Mouse (Mus musculus): ENCODE measurements around the gene Wfdc11.
"Not testable (repeated sequence)": the region's sequence is repeated elsewhere in the genome, so short reads cannot be mapped to it uniquely, and the experiment has no call there.

Wfdc11 gene

DNA sequence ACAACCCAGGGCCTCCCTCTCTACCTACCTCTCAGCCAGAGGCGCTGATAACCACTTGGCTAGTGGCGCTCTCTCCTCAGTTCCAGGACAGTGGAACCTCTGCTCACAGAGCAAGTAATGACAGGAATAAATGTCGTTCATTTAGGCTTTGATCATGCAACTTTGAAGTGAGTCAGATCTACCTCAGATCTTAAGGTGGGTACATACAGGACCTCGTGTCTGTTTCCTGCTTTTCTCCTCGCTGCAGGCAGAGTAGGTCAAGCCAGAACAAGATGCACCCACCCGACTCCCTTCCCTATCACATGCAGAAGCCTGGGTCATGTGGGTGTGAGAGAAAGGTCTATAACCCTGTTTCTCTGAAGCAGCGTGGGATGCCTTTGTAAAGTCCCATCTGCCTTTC lies at the start of gene Wfdc11:
Gene Wfdc11 (minus strand): TSS at position 101 of the 400 bp plus-strand sequence.
- DNase-seq (ENCODE audit: low spot score) = no peak

- DNase-seq (ENCODE audit: low spot score) = no peak
These were observed 49.4 kb upstream of the Wfdc11 start for GRCm38 (mm10) chr2:164723276-164723675.

DNA sequence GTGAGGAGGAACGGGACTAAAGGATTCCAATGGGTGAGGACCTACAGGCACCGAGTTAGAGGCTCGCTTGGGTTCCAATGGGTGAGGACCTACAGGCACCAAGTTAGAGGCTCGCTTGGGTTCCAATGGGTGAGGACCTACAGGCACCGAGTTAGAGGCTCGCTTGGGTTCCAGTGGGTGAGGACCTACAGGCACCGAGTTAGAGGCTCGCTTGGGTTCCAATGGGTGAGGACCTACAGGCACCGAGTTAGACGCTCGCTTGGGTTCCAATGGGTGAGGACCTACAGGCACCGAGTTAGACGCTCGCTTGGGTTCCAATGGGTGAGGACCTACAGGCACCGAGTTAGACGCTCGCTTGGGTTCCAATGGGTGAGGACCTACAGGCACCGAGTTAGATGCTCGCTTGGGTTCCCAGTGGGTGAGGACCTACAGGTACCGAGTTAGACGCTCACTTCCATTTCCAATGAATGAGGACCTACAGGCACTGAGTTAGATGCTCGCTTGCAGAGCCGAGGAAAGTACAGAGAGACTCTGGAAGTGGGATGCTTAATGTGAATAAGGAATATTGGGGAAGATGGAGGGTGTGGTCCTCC lies 42.4 kb upstream of the Wfdc11 start:
- DNase-seq (ENCODE audit: low spot score) = not testable (repeated sequence)

DNA sequence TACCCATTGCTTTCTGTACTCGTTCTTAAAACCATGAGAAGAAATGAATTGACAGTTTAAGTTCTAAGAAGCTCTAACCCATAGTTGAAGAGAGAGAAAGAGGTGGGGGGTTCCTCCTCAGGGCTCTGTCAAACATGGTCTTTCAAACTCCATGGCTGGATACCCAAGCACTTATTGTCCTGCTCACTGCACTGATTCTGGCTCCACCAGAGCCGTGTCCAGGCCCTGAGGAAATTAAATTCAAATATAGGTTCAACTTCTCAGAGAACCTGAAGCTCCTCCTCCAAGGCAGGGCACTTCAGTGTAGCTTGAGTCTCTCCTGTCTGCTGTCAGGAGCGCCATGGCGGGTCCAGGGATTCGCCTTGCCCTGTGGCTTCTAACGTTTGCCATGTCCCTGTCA lies 41.1 kb upstream of the Wfdc11 start, which contains the start of gene Spint5:
Gene Spint5 (plus strand): TSS at position 301 of the 400 bp plus-strand sequence.
- no peak for DNase-seq (ENCODE audit: low spot score)

DNA sequence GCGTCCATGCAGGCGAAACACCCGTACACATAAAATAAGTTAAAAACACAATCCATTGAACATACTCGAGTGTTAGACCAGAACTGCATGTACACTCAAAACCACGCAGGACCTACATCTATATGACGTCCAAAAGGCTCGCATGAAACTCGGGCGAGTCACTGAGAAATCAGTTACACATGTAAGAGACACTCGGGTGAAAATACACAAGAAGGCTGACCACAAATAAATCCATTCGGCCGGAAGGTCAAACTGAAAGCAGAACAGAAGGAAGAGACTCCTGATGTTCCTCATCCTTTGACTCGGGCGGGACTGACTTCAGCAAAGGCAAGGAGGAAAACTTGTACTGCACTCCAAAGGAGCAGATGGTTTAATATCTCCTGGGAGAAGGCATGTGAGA lies 32.1 kb upstream of the Wfdc11 start:
- no peak for DNase-seq (ENCODE audit: low spot score)

GRCm38 (mm10) chr2:164705328-164705727 lies 31.4 kb upstream of the Wfdc11 start:
- no peak for DNase-seq (ENCODE audit: low spot score)

DNA sequence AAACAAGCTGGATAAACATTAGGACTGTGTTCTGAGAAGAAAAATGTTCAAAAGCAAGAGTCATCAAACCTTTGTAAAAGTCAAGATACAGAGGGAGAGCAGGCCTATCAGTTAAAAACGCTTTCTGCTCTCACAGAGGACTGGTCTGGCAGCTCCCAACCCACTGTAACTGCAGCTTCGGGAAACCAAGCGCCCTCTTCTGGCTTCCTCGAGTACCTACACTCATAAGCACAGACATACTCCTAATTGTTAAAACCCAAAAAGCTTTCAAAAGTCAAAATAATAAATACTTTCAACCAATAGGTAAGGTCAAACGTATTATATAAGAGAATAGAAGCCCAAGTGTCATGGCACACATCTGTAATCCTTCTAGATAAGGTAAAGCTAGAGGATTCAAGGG lies 30.3 kb upstream of the Wfdc11 start:
- no peak for DNase-seq (ENCODE audit: low spot score)

DNA sequence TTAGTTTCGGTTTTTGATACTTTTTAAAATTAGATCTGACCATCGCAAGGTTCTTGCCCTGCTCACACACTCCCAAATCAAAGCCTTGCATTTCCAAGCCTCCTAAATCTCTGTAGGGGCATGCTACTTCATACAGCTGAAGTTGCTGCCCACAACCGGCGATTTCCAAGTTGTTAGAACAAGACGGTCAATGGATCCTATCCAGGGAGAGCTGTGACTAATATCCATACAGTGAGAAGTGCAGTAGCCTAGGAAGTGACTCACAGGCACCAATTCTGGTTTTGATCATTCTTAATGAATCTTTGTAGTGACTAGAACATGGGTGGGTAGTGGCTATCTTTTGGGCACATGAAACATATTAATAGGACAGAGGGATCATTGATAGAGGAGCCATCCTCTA lies 27.9 kb upstream of the Wfdc11 start:
- no peak for DNase-seq (ENCODE audit: low spot score)

DNA sequence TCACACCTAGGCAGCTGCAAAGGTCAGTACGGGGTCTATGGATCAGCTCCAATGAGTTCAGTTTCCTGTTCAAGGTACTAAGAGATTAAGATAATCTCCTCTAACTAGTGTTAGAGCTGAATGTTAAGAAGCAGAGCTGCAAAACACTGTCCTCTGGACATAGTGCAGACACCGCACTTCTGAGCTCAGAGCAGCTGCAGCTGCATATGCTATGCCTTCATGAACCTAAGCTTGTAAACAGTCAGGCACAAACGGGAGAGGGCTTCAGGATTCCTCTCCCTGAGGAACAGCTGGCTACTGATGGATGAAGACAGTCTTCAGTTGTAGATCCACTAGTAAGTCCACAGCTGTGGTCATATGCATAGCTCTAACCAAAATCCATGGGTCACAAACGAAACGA lies 27.1 kb upstream of the Wfdc11 start:
- no peak for DNase-seq (ENCODE audit: low spot score)

- no peak for DNase-seq (ENCODE audit: low spot score)
These were observed 24.3 kb upstream of the Wfdc11 start, which contains the start of gene Spint4 for GRCm38 (mm10) chr2:164698201-164698600. Spint4 (plus strand) TSS chr2:164698501.

DNA sequence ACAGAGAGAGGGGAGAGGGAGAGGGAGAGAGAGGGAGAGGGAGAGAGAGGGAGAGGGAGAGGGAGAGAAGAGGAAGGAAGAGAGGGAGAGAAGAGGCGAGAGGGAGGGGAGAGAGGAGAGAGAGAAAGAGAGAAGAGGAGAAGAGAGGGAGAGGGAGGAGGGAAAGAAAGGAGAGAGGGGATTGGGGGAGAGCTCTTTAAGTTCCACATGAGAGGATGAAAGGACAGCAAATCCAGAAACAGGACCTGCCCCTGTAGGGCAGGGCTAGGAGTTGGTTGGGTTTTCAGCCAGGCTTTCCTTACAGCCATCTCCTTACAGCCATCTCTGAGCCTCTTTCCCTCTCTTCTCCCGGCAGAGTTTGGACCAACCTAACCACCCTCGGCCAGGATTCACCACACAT lies 10.9 kb upstream of the Wfdc11 start, which contains the start of gene Wfdc13:
Gene Wfdc13 (plus strand): TSS at position 301 of the 400 bp plus-strand sequence.
- no peak for DNase-seq (ENCODE audit: low spot score)

DNA sequence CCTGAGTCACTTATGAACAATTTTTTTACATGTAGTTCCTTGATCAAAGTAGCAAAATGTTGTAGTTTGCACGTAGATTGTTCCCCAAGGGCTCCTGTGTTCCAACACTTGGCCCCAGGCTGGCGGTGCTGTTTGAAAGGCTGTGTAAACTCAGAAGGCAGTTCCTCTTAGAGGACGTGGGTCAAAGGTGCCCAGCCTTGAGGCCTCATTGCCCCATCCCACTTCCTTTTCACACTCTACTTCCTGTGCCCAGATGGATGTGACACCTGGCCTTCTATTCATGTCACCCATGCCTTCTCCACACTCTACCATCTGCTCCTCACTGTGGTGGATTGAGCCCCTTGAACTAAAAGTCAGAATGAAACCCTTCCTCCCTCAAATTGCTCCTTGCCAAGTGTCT lies 6.0 kb upstream of the Wfdc11 start:
- DNase-seq (ENCODE audit: low spot score) = no peak

DNA sequence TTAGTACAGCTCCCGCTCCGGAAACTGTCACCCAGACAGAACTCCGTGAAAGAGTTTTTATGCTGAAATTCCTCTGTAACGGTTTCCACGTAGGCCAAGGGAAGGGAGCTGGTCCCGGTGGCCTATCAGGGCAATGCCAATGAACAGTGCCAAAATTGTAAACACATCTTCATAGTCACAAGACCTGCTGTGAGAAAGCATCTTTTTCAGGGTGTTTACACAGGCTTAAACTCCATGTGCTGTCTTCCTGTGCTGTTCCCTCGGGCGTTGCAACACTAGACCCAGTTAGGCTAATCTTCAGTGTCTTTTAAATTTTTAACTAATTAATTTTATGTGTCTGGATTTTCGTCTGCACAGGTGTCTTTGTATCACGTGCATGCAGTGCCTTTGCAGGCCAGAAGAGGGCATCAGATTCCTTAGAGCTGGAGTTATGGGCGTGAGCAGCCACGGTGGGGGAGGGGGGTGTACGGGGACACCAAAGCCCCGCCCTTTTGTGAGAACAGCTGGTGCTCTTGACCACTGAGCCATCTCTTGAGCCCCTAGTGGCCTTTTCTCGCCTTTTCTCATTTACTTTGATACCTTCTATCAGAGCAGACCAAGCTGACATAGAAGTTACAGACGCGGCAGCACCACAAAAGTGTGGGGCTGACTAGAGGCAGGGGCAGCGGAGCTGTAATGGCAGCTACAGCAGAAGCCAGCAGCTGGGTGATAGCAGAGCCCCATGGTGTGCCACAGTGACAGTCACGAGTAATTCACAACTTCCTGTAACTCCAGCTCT lies 5.2 kb upstream of the Wfdc11 start:
- peak; percentile 64 for DNase-seq (ENCODE audit: low spot score)

DNA sequence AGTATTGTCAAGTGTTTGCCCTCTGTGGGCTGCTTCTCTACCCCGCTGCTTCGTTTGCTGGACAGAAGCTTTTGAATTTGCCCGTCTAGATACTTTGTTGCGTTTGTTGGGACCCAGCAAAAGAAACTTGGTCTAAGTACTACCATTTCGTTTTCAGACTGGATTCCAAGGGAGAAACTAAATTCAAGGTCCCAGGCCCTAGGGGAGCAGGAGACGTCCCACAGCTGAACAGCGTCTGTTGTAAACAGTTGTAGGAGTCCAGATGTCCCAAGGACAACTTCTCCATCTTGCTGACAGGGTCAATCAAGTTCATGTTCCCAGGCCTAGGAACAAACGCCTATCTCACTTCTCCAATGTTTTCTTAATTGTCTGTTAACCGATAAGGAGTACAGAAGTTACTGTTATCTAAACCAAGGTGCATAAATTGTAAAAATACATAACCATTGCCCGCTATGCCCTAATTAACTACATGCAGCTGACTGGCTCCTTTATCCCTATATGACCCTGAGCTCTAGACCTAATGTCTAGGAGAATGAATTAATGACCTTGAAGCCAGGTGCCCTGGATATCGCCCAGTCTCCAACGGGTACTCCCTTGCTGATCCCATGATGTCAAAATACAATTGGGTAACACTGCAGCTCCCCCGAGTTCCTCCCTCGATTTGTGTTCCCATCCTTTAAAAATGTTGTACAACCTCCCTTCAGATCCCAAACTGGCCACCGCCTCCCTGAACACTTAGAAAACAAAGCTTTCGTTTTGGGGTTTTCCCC lies 3.2 kb upstream of the Wfdc11 start:
- no peak for DNase-seq (ENCODE audit: low spot score)

GRCm38 (mm10) chr2:164676103-164676502 lies 2.2 kb upstream of the Wfdc11 start:
- no peak for DNase-seq (ENCODE audit: low spot score)

DNA sequence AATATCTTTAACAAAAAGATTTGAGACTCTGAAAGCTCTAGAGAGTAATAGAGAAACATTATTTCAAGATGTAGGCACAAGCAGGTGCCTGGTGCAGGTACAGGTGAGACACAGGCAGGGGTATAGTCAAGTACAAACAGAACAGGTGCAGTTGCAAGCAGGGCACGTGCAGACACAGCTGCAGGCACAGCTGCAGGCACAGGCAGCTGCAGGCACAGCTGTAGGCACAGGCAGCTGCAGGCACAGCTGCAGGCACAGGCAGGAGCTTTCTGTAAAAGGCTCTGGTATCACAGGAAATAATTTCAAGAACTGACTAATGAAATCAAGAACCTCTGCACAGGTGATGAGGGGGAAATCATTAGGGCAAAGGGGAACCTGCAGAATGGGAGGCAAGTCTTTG lies 2.9 kb downstream of the Wfdc11 start:
- DNase-seq (ENCODE audit: low spot score) = no peak

GRCm38 (mm10) chr2:164670261-164670660 lies 3.6 kb downstream of the Wfdc11 start:
- no peak for DNase-seq (ENCODE audit: low spot score)

GRCm38 (mm10) chr2:164664851-164665250 lies 9.0 kb downstream of the Wfdc11 start:
- no peak for DNase-seq (ENCODE audit: low spot score)

GRCm38 (mm10) chr2:164656483-164656882 lies 17.4 kb downstream of the Wfdc11 start, which contains the start of gene Wfdc9:
Wfdc9 (minus strand) TSS chr2:164656583.
- DNase-seq (ENCODE audit: low spot score) = no peak

- peak; percentile 21 for DNase-seq (ENCODE audit: low spot score)
These were observed 18.0 kb downstream of the Wfdc11 start, which contains the start of gene Wfdc10 for GRCm38 (mm10) chr2:164655858-164656257. Wfdc10 (plus strand) TSS chr2:164656046.

DNA sequence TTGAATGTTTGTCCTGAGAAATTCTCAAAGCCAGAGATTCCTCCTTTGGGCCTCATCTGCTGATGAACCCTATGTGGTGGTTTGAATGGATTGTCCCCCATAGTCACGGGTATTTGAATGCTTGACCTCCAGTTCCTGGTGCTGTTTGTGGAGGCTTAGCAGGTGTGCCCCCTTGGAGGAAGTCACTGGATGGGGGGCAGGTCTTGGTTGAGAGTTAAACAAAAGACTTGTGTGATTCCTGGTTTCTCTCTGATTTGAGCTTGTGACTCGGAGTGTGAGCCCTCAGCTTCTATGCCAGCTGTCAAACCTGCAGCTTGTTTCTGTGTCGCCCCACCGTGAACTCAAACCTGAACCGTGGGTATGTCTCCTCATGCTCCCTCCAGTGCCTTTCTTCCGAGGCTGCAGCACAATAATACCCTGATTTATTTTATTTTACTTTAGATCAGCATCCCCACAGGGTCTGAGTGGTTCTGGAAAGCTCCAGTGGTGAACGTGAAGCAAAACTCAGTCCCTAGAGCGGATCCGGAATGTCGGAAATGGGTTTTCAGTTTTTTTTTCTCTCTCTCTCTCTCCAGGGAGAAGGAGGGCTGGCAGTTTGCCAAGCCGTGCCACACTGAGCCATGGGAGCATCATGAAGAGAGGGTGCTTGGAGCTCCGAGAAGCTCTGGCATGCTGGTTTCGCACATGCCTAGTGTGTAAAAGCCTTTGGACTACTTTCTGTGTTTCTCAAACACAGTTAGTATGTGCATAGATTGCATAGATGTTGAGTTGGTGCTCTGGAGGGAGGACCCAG lies 31.8 kb downstream of the Wfdc11 start:
- peak; percentile 14 for DNase-seq (ENCODE audit: low spot score)

- no peak for DNase-seq (ENCODE audit: low spot score)
These were observed 32.8 kb downstream of the Wfdc11 start for GRCm38 (mm10) chr2:164641129-164641528.

Data from layer of hippocampus, adult 11-12 months (tissue).